Mouse (Mus musculus) midbrain, embryonic 14.5 days (tissue): ENCODE measurements at regions not wholly inside any gene's neighbourhood (a gene's known extent, or its start where the extent isn't known, plus 50 kb on each side); places are given as distances from the start of the nearest gene placed in this dataset.

Experiments
- ATAC-seq: fragments of 200-750 bp; cut with Nextera tagmentation; 2 replicates; pipeline ENCODE4 v1.8.0; 2017; ENCODE audit warnings: moderate number of reproducible peaks, moderate library complexity; ENCODE audit not compliant: low FRiP score, low TSS enrichment
- DNase-seq: peaks from one replicate; pipeline ENCODE4 v3.0.0-alpha.2; 2015
- H3K27ac ChIP-seq: fragments of 300-500 bp; sonication (generic); replicated peaks from 2 replicates; pipeline ENCODE4 v1.5.1; 2014; ENCODE audit warnings: mild to moderate bottlenecking, low read depth, low read length, moderate library complexity
- H3K27me3 ChIP-seq: fragments of 300-500 bp; sonication (generic); 2 replicates; pipeline ENCODE4 v1.6.1; 2014; ENCODE audit warnings: low read length, control low read depth, mixed read lengths; ENCODE audit not compliant: control insufficient read depth, insufficient read depth
- H3K36me3 ChIP-seq: fragments of 300-500 bp; sonication (generic); 2 replicates; pipeline ENCODE4 v1.6.1; 2014; ENCODE audit warnings: low read length, control low read depth; ENCODE audit not compliant: control insufficient read depth, insufficient read depth
- H3K4me1 ChIP-seq: fragments of 300-500 bp; sonication (generic); 2 replicates; pipeline ENCODE4 v1.6.1; 2014; ENCODE audit warnings: mild to moderate bottlenecking, antibody characterized with exemption, low read length, control low read depth; ENCODE audit not compliant: control insufficient read depth, insufficient read depth
- H3K4me2 ChIP-seq: fragments of 300-500 bp; sonication (generic); 2 replicates; pipeline ENCODE4 v1.6.1; 2014; ENCODE audit warnings: mild to moderate bottlenecking, low read length, moderate library complexity
- H3K4me3 ChIP-seq: fragments of 300-500 bp; sonication (generic); replicated peaks from 2 replicates; pipeline ENCODE4 v1.5.1; 2014; ENCODE audit warnings: low read depth, low read length
- H3K9ac ChIP-seq: fragments of 300-500 bp; sonication (generic); replicated peaks from 2 replicates; pipeline ENCODE4 v1.6.1; 2014; ENCODE audit warnings: mild to moderate bottlenecking, low read length, moderate library complexity
- H3K9me3 ChIP-seq: fragments of 300-500 bp; sonication (generic); 2 replicates; pipeline ENCODE4 v1.6.1; 2016; ENCODE audit warnings: low read length, control low read depth, mixed read lengths; ENCODE audit not compliant: control insufficient read depth
- WGBS: fragments of 180-500 bp; shearing (Covaris S2); extraction: QIAGEN DNeasy Blood & Tissue Kit; methylation state at CpG from one replicate; pipeline ENCODE4 v1.1.7; 2014; 5-methylcytosine and 5-hydroxymethylcytosine counted together

GRCm38 (mm10) chr1:98748886-98749285 lies 328.0 kb downstream of the Slco6d1 start:
- 4% methylated on average over 2 of the region's 2 CpGs for WGBS
- no peak overlapping the region for H3K4me3 ChIP-seq
- H3K27me3 ChIP-seq: no peaks in the 10 kb centered on the region
- DNase-seq (peak; percentile 84), ATAC-seq (peak; percentile 74; the same call in 1 of the 2 replicates)
- no peaks in the 10 kb centered on the region for H3K4me1 ChIP-seq
- no peak overlapping the region for H3K4me2 ChIP-seq
- H3K9me3 ChIP-seq: no peaks in the 10 kb centered on the region
- H3K27ac ChIP-seq: no peak overlapping the region
- no peak overlapping the region for H3K9ac ChIP-seq
- no peaks in the 10 kb centered on the region for H3K36me3 ChIP-seq

- Histone ChIP-seq H3K9ac (no peak overlapping the region), H3K4me2 (no peak overlapping the region), H3K36me3 (no peaks in the 10 kb centered on the region), H3K9me3 (no peaks in the 10 kb centered on the region), H3K27me3 (no peaks in the 10 kb centered on the region), H3K4me1 (no peaks in the 10 kb centered on the region), H3K27ac (no peak overlapping the region), H3K4me3 (no peak overlapping the region)
- WGBS: 91% methylated on average over 2 of the region's 2 CpGs
- ATAC-seq (no peak), DNase-seq (no peak)
These were observed 367.6 kb downstream of the Slco6d1 start for GRCm38 (mm10) chr1:98788528-98788927.

GRCm38 (mm10) chr1:98793320-98793719 lies 372.4 kb downstream of the Slco6d1 start:
- Histone ChIP-seq H3K9ac (no peak overlapping the region), H3K4me3 (no peak overlapping the region), H3K36me3 (no peaks in the 10 kb centered on the region), H3K9me3 (no peaks in the 10 kb centered on the region), H3K4me2 (no peak overlapping the region), H3K27me3 (no peaks in the 10 kb centered on the region), H3K4me1 (no peaks in the 10 kb centered on the region), H3K27ac (no peak overlapping the region)
- 98% methylated on average over 3 of the region's 3 CpGs for WGBS
- no peak for DNase-seq
- no peak for ATAC-seq

DNA sequence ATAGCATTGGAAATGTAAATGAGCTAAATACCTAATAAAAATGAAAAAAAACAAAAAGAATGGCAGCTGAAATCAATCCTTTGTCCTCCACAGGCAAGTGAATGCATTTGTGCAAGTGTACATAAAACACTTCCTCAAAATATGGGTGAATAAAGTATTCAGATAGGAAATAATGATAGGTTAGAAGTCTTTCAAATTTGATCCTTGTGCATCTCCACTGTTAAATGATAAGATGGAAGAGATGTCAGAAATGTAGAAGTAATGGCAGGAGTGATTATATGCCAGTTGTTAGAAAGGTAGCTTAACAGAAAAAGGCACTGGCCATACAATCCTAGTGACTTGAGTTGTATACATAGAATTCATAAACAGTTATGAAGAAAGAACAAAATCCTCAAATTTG lies 391.6 kb downstream of the Slco6d1 start:
- ATAC-seq: no peak

GRCm38 (mm10) chr1:98813990-98814389 lies 393.1 kb downstream of the Slco6d1 start:
- no peaks in the 10 kb centered on the region for H3K4me1 ChIP-seq
- ATAC-seq (no peak), DNase-seq (no peak)
- no peak overlapping the region for H3K4me2 ChIP-seq
- H3K27ac ChIP-seq: no peak overlapping the region
- H3K4me3 ChIP-seq: no peak overlapping the region
- no peaks in the 10 kb centered on the region for H3K27me3 ChIP-seq
- no peak overlapping the region for H3K9ac ChIP-seq
- no peaks in the 10 kb centered on the region for H3K9me3 ChIP-seq
- no peaks in the 10 kb centered on the region for H3K36me3 ChIP-seq
- WGBS: 93% methylated on average over 2 of the region's 2 CpGs

More for the DNA sequence above, 391.6 kb downstream of the Slco6d1 start:
- H3K27me3 ChIP-seq: no peaks in the 10 kb centered on the region
- DNase-seq: no peak
- no peak overlapping the region for H3K4me3 ChIP-seq
- H3K4me1 ChIP-seq: no peaks in the 10 kb centered on the region
- H3K9me3 ChIP-seq: no peaks in the 10 kb centered on the region
- no peak overlapping the region for H3K9ac ChIP-seq
- no peak overlapping the region for H3K27ac ChIP-seq
- H3K36me3 ChIP-seq: no peaks in the 10 kb centered on the region
- no peak overlapping the region for H3K4me2 ChIP-seq

GRCm38 (mm10) chr1:98818076-98818475 lies 397.2 kb downstream of the Slco6d1 start:
- no peak for DNase-seq
- no peak for ATAC-seq
- no peaks in the 10 kb centered on the region for H3K9me3 ChIP-seq
- no peaks in the 10 kb centered on the region for H3K36me3 ChIP-seq
- no peak overlapping the region for H3K9ac ChIP-seq
- no peak overlapping the region for H3K27ac ChIP-seq
- no peaks in the 10 kb centered on the region for H3K27me3 ChIP-seq
- WGBS: 89% methylated on average over 2 of the region's 2 CpGs
- H3K4me3 ChIP-seq: no peak overlapping the region
- H3K4me1 ChIP-seq: no peaks in the 10 kb centered on the region
- H3K4me2 ChIP-seq: no peak overlapping the region

DNA sequence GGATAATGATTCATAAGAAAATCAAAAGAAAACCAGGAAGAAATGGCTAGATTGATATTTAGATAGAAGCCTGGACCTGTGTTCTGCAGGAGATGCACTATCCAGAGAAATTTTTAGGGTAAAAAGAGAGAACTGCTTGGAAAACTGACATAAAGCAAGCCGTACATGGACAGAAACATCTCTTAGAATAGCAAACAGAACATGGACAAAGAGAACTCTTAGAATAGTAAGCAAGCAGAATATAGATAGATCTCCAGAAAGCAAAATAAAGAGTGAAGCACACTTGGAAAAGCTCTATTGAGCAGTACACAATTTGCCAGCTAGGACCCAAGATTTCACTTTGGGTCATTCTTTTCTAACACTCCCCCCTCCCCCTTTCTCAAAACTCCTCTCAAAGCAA lies 439.3 kb downstream of the Slco6d1 start:
- Histone ChIP-seq H3K4me2 (no peak overlapping the region), H3K36me3 (no peaks in the 10 kb centered on the region)
- 90% methylated on average over 1 of the region's 1 CpGs for WGBS

GRCm38 (mm10) chr1:98906260-98906659 lies 485.3 kb downstream of the Slco6d1 start:
- Histone ChIP-seq H3K4me1 (no peaks in the 10 kb centered on the region), H3K9ac (no peak overlapping the region), H3K27me3 (no peaks in the 10 kb centered on the region), H3K4me2 (no peak overlapping the region), H3K36me3 (no peaks in the 10 kb centered on the region), H3K4me3 (no peak overlapping the region), H3K27ac (no peak overlapping the region), H3K9me3 (no peaks in the 10 kb centered on the region)
- no peak for ATAC-seq
- DNase-seq: no peak
- 83% methylated on average over 3 of the region's 3 CpGs for WGBS

More for the DNA sequence above, 439.3 kb downstream of the Slco6d1 start:
- Histone ChIP-seq H3K4me3 (no peak overlapping the region), H3K4me1 (no peaks in the 10 kb centered on the region), H3K9me3 (no peaks in the 10 kb centered on the region), H3K9ac (no peak overlapping the region), H3K27ac (no peak overlapping the region), H3K27me3 (no peaks in the 10 kb centered on the region)
- ATAC-seq (no peak), DNase-seq (no peak)

DNA sequence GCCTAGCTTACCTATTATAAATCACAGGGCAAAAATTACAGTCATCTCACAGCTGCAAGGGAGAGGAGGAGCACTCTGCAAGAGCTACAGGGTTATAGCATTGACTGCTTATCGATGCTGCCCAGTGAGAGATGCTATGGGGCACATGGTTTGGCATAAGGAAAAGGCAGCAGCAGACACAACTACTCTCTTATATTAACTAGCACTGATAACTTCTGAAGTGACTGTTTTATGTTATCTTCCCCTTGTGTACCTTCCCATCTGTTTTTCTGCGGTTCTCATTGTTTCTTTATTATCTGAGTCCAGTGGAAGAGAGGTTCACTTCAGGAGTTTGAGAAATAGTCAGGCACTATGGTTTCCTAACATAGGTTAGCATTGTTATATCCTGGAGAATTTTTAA lies 502.1 kb downstream of the Slco6d1 start:
- DNase-seq (no peak), ATAC-seq (no peak)
- H3K9ac ChIP-seq: no peak overlapping the region
- no peaks in the 10 kb centered on the region for H3K9me3 ChIP-seq
- H3K27me3 ChIP-seq: no peaks in the 10 kb centered on the region
- WGBS: 95% methylated on average over 2 of the region's 2 CpGs
- H3K4me2 ChIP-seq: no peak overlapping the region
- H3K4me1 ChIP-seq: no peaks in the 10 kb centered on the region
- no peaks in the 10 kb centered on the region for H3K36me3 ChIP-seq
- no peak overlapping the region for H3K27ac ChIP-seq
- no peak overlapping the region for H3K4me3 ChIP-seq
